Mouse (Mus musculus) cerebellum, adult 11 months (tissue): Measurements from ENCODE around the gene Rac2.

Experiments used
- DNase-seq: peaks from one replicate; pipeline ENCODE4 v3.0.0; 2022

Rac2 gene

DNA sequence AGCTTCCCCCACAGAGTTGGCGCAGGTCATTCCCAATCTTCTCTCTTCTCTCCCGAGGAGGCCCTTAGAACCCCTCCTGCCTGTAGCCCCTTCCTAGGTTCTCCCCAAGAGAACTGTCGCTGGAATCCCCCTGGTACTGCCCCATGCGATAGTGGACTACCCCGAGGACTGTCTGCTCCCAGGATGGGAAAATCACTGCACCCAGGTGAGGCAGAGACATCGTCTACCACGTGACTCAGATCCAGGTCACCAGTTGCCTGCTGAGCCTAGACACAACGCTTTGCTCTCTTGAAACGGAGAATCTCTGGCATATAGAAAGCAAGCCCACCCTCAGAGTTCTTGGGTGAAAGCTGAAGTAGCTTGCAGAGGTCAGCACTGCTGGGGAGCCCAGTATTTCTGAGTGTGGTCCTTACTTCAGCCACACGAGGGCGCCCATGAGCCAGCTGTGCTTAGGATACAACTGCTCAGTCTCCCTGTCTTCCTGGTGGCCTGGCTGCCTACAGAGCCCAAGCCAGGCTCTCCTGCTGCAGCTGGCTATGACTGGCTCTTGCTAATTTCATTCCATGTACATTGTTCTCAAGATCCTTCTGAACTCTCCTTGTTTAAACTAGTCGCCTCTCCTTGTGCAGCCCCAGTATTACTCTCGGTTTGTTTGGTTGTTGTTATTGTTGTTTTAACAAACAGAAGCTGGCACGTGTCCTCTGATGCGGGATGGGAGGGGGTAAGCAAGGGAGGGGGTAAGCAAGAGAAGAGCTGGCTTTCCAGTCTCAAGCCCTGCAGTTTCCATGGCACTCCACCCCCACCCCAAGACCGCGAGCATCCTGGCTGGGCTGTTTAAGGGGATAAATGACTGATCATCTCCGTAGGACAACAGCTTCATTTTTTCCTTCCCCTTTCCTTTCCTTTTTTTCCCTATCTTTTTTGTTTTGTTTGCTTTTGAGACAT, 14.7 kb upstream of the Rac2 start:
- DNase-seq: peak; percentile 61

DNA sequence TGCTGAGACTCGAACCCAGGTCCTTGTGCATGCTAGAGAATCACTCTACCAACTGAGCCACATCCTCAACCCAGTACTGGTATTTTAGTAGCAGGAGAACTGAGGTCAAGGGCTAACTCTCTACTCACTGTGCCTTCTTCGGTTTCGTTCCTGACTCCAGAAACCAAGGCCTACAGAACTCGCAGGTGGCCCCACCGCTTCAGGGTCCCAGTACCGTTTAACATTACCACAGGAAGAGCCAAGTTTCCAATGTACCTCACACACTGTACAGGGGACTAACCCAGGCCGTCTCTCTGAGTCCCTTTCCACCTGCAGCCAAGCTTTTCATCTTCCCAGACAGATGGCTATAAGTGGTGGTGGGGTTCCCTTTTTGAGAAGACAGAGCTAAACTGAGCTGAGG, 12.8 kb upstream of the Rac2 start:
- no peak for DNase-seq

DNA sequence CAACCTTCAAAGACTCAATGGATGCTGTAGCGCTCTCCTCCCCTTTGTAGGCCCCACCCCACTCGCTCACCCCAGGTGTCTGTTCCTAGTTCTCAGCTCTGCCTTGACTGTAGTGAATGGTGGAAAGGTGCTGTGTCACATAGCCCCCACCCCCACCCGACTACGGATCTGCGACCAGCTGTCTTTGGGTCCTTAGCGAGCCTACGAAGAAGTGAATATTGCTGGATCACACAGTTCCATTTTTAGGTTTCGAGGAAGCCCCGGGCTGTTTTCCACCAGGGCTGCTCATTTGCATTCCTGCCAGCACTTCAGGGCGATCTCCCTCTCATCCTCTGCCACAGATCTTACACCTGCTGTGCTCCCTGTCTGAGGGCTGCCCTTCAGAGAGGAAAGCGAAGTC, 10.8 kb upstream of the Rac2 start:
- no peak for DNase-seq

DNA sequence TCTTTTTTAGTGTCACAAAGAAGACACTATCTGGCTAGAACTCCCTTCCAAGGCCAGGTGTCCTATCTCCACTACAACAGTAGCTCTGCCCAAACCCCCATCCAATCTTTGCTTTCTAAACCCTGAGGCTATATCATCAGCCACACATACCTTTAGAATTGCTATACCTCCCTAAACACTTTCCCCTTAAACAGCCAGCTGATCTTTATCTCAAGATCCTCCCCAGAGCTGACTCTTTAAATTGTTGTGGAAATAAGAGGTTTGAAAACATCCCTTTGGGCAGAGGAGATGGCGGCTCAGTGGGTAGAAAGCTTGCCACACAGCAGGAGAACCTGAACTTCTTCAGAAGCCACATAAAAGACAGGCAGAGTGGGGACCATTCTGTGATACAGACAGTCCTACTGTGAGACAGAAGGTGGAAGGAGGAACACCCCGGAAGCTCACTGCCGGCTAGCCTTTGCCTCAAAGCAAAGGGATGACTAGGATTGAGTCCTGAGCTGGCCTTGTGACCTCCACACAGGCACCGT, 3.8 kb upstream of the Rac2 start:
- no peak for DNase-seq

DNA sequence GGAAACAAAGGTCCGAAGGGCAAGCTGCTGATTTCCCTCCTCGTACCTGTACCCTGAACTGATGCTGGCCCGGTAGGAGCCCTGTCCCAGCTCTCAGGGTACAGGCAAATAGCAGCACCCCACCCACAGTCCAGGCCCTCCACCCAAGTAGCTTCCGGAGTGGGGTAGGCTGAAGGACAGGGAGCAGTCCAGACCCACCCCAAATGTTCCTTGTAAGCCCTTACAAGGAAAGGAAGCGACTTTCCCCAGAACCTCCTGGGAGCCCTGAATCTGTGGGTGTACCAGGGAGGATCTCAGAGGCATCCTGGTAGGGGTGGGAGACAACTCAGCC, 348 bp downstream of the Rac2 start:
- DNase-seq: no peak

DNA sequence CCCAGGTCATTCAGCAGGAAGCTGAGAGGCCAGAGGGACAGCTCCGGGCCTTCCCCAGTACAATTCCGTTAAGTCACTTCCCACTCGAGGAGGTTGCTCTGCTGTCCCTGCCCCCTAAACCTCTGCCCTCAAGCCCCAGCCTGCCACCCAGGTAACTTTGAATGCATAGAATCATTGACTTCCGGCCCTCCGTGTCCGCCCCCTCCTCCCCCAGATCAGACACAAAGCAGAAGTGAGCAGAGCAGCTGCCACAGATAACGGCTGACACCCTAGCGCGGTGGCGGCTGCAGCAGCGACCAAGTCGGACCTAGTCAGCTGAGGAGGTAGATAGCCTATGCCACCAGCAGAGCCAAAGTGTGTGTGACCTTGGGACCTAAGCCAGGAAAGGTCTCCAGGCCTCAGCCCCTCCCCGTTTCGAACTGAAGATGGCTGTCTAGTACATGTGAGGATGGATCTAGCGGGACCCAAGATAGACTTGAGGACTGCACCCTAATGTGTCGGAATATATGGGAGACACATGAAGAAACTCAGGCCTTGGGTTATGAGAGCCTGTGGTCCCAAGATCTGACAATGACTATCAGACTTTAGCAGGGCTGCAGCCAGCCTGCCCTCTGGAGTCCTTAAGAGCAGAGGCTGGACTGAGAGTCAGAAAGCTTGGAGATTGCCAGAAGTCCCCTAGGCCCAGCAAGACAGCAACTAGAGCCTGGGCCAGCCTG, 871 bp downstream of the Rac2 start:
- DNase-seq: no peak

DNA sequence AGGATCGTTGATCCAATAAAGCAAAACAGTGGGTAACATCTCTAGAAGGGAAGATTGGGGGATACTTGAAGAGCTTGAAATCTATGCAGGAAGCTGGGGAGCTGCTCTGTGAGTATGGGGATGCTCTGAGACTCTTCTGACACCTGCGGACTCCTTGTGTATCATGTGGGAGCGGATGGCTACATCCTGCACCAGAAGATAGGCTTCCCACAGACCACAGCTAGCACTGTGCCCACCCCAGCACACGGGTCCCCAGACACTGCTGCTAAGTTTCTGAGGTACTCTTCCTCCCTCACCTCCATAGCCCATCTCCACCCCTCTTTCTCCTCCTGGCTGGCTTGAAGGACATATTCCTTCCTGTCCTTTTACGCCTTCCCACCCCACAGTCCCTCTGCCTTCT, 2.4 kb downstream of the Rac2 start:
- DNase-seq: no peak

DNA sequence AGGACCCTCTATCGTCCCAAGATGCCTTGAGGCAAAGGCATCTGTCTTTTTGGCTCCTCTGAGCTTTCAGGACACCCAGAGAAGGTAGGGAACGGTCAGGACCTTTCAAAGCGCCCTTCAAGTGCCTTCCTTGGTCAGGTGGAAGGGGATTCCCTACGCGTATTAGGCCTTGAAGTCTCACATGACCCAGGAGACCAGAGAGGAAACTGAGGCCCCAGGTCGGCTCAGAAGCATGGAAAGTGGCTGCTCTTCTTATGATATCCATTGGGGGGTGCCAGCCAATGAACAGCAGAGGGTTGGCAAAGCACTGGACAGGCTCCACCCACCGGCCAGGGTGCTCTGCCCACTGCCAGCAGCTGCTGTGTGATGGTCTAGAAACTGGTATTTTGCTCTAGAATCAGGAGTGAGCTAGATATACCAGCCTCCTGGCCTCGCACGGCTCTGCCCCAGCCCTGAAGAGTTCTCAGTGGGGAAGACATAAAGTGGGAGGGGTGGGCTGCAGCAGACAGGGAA, 4.9 kb downstream of the Rac2 start:
- no peak for DNase-seq

DNA sequence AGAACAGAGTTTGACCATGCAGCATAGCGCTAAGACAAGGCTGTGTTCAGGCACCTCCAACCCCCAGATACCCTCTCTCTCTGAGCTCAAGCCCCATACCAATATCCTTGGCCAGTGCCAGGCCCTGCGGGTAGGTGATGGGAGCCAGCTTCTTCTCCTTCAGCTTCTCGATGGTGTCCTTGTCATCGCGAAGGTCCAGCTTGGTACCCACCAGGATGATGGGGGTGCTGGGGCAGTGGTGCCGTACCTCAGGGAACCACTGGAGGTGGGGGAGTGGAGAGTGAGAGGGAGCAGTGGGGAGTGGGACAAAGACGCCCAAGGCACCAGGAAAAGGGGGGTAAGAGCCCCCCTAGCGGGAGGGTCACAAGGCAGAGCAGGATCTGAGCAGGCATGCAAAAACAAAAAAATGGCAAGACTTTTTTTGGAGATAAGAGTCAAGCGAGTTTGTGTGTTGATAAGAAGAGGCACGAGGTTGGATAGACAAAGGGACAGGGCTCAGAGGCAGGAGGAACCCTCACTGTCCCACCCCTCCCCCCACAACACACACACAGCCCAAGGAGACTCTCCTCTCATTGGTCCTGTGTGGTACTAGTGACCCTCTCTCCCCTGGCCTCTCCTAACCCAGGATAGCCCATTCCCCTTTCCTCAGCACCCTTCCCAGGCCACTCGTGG, 7.7 kb downstream of the Rac2 start:
- DNase-seq: no peak

DNA sequence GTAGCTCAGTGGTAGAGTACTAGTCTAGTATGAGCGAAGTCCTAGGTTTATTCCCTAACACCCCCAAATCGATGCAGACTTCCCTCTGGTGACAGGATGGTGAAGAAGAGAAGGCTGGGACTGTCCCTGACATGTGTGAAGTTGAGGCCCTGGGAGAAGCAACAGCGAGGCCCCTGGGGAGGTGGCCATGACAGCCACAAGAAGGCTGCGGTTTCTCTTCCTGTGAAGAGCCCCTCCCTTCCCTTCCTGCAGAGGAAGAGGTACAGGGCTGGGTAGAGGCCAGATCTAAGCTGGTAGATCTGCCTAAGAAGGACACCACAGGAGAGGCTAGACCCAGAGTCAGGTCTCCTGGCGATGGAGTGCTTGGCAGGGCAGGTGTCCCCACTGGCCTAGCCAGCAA, 8.6 kb downstream of the Rac2 start:
- no peak for DNase-seq

DNA sequence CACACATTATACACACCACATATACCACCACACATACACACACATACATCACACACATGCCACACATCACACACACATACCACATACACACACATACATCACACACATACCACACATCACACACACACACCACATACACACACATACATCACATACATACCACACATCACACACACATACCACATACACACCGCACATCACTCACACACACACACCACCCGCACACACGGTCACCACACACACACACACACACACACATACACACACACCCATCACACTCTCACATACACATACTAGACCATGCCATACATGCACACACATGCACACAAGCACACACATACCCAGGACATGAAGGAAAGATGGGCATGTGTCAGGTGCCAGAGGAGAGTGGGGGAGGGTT, 9.2 kb downstream of the Rac2 start:
- DNase-seq: no peak

DNA sequence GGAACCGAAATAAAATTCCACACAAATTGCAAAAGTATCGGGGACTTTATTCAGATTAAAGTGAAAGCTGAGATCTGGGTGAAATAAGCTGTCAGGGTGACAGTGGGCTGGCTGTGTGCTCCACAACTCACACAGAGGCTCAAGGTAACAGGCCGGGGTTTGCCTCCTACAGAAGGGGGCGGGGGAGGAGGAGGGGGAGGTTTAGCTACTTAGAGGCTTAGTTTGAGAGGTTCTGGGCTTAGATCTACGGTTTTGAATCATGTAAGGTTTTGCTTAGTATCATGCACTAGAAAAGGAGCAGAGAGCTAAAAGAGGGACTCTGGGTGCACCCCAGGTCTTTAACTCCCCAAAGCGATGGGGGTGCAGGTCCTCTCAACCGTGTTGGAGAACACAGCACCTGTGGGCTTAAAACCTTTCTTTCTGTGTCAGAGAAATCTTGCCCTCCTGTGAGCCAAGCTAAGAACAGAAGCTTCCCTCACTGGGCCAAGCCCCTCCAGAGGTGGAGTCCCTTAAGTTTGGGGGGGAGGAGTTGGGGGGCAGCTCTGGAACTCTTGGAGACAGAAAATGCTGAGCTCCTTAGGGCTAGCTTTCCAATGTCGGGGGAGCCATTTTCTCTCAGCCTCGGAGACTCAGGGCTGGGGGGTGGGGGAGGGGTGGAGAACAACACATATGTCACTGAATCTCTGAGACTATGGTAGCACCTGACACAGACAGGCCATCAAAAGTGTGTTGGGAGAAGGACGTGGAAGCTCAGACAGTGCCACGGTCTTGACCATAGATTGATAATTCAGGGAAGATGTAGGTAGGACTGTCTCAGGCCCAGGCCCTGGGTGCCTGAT, 13.2 kb downstream of the Rac2 start:
- no peak for DNase-seq

DNA sequence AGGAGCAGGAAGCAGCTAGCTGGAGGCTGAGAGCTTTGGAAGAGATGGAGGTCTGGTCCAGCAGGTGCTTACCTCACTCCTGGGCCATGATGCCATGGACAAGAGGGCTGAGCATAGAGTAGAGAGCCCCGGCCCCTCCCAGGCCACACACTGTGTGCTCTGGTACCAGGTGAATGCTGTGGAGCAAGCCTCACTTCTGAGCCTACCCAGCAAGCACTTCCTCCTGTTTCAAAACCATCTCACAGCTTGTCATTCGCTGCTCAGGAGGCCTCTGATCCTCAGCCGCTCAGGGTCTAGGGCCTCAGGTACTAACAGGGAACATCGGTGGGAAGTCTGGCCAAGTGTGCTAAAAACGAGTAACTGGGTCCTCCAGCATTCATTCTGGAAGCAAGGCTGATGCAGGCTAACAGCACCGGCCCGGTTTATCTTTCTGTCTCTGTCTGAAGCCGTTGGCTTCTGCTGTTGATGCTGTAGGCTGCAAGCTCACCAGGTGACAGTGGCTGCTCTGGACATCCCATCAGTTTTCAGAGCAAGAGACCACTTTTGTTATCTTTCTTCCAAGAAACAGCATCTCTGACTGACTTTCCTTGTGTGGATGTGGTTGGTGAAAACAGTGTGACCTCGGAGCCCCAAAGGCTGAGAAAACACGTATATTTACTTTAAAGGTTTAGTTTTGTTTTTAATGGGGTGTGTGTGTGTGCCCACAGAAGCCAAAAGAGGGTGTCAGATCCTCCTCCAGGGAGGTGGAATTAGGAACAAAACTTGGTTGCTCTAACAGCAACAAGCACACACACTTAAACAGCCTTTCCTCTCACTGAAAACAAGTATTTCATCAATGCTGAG, 14.7 kb downstream of the Rac2 start:
- no peak for DNase-seq

DNA sequence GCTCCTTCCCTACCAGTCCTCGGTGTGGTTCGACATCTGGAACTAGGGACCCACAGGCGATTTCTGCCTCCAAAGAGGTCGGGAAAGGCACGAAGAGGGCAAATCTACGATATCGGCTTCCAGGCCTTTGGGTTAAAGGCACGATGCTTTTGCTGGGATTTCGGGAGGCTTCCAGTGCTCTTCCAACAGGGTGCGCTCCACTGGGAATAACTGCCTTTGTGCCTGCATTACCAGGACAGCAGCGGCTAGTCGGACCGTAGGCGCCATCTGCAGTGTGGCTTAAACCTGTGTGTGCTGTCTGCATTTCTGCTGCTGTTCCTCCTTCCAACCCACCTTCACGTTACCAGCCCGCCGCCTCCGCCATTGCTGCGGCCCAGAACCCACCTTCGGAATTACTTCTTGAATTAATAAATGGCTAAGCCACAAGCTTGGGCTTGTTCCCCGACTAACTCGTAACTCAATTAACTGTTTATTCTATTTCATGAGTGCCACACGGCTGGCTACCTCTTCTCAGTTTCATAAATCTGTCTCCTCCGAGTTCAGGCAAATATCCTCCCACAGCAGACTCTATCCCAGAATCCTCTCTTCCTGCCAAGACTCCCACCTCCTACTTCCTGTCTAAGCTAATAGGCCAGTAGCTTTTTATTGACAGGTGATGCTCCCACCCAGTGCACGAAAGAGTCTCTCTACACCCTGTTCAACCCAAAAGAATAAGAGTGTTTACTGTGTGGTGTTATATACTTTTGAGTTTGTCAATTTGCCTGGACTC, 17.9 kb downstream of the Rac2 start:
- DNase-seq: no peak

DNA sequence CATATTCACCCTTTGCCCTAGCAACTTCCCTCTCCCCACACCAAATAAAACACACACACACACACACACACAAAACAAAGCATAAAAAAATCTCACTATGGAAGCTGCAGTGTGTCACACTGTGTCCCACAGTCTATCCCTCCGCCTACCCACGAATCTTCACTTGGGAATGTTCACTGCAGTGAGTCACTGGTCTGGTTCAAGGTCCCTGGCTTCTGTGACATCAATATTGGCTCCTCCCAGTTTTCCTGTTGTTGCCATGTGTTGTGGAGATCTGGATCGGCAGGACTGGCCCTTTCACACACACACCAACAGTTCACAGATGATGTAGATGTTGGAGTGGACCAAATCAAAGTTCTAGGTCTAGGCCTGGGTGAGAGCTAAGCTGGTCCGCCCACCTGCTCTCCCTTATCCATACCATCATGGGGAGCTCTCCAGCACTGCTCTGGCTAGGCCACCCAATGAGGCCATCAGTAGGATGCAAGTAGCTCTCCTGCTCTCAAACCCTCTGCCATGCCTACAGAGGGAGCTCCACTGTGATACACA, 23.3 kb downstream of the Rac2 start:
- no peak for DNase-seq

DNA sequence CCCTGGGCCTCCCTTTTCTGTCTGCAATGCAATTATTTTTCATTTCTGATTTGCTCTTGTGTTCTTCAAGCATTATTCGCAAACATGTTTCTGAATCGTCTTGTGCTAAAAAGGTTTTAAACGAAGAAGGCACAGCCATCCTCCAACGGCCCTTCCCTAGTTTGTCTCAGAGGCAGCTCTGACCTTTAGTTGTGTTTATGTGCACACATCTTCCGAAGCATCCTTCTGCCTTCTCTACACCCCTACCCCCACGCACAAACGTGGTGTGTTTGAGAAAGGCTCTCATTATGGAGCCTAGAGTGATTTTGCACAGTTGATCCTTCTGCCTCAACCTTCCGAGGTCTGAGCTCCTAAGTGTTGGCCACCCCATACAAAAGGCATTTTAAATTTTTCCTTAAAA, 23.9 kb downstream of the Rac2 start:
- DNase-seq: no peak

DNA sequence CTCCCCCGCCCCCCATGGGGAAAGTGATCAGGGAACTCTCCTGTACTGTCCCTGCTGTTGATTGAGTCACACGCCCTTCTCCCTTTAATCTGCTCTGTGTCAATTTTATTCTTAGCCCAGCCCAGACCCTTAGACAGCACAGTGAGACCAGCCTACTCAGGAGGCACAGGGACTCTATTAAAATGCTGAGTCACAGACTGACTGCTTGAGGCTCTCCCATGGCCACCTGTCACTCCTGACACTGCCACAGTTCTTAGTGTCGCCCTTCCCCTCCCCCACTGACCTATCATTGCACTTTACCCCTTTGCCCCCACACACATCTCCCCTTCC, 24.3 kb downstream of the Rac2 start:
- DNase-seq: no peak

DNA sequence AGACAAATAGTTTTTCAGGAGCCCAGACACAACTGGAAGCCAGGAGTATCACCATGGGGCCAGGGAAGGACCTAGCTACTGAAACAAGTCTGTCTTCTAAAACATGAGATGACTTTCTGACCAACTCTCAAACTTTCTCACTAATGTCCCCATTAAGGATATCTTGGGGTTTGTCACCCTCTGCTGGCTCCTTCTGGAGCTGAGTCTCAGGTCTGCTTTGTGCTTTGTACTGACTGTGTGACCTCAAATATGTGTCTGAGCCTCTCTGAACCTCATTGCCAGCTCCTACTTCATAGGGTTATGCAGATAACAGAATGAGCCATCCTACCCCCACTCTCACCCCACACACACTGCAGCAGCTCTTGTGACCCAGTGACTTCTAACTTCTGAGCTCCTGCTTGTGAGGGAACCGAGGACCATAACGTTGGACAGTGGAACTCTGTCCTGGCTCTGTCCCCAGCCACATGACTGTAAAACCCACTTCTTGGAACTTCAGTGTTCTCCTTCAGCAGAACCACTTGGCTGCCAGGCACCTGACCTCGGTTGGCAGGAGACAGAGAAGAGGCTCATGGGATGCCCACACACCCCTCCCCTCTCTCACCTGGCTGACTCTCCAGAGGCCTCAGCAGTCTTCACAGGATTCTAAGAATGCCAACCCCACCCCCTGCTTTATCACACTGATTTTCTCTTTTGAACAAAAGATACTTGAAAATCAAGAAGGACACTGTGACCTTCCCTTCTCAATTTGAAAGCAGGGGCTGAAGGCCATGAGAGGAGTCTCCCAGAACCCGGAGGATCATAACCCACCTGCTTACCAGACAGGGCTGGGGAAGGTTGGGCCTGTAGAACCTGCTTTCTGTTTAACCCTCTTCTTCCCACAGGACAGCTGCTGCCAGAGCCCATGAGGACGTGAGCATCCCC, 24.9 kb downstream of the Rac2 start:
- no peak for DNase-seq

DNA sequence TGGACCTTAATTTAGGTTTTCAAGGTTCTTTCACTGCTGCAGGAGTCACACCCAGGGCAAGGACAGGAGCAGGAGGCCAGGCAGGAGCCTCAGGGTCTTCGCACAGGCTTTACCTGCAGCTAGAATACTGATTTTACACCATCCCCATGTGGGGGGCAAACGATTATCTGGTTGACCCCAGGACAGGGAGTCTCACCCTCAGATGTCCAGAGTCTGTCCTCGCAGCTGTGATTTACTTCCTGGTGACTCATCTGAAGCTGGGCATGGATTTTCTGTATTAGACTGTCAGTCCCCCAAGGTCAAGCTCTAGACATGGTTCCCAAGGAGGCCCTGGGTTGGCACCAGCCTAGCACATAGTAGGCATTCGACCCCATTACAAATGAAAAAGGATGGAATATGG, 26.5 kb downstream of the Rac2 start:
- no peak for DNase-seq
